Mouse (Mus musculus): ENCODE measurements around the gene Nuak1. TPM values are rescaled to one million over a fixed set of nuclear protein-coding genes. Genes with fewer than 3 reads are reported as not detected.

The Nuak1 gene
- polyA plus RNA-seq, 1 experiment from 2014 or later, result 12.6 TPM

GRCm38 (mm10) chr10:84440181-84440540 lies 236 bp downstream of the Nuak1 start:
- under 1% methylated on average over 31 of the region's 32 CpGs for WGBS
- H3K27me3 ChIP-seq (replicated peaks; ENCODE audit: control insufficient read depth, insufficient read depth, low read length), result no peaks in the 10 kb centered on the region
- H3K4me2 ChIP-seq (ENCODE audit: low read length), result peak overlapping the region; percentile 92
- ATAC-seq (peak; percentile 26), DNase-seq (ENCODE audit: low spot score) (no peak)
- H3K36me3 ChIP-seq (ENCODE audit: control insufficient read depth, insufficient read depth, low read length), result no peaks in the 10 kb centered on the region
- peak overlapping the region; percentile 100 for H3K9ac ChIP-seq (ENCODE audit: low read length)
- H3K4me1 ChIP-seq (ENCODE audit: control insufficient read depth, insufficient read depth, low read length), result peaks cover 40% of the 10 kb centered on the region
- peak overlapping the region; percentile 84 for H3K4me3 ChIP-seq (ENCODE audit: low read depth, low read length)
- H3K27ac ChIP-seq (ENCODE audit: low read depth, low read length), result peak overlapping the region; percentile 98
- no peaks in the 10 kb centered on the region for H3K9me3 ChIP-seq (replicated peaks; ENCODE audit: control insufficient read depth, low read length)

- H3K4me2 ChIP-seq (ENCODE audit: low read length), result peak overlapping the region; percentile 92
- 0 out of 2 replicates have a peak, but pooled peaks cover under 1% of the 10 kb centered on the region for H3K36me3 ChIP-seq (ENCODE audit: control insufficient read depth, insufficient read depth, low read length)
- peak overlapping the region; percentile 84 for H3K4me3 ChIP-seq (ENCODE audit: low read depth, low read length)
- H3K27me3 ChIP-seq (replicated peaks; ENCODE audit: control insufficient read depth, insufficient read depth, low read length), result no peaks in the 10 kb centered on the region
- H3K9ac ChIP-seq (ENCODE audit: low read length), result peak overlapping the region; percentile 100
- 9% methylated on average over 7 of the region's 7 CpGs for WGBS
- DNase-seq (ENCODE audit: low spot score), result peak; percentile 30
- H3K27ac ChIP-seq (ENCODE audit: low read depth, low read length), result peak overlapping the region; percentile 61; the same call in 1 of the 2 replicates
- H3K9me3 ChIP-seq (replicated peaks; ENCODE audit: control insufficient read depth, low read length), result no peaks in the 10 kb centered on the region
- no peak for ATAC-seq
- H3K4me1 ChIP-seq (ENCODE audit: control insufficient read depth, insufficient read depth, low read length), result peaks cover 43% of the 10 kb centered on the region
These were observed 1.2 kb downstream of the Nuak1 start for GRCm38 (mm10) chr10:84439228-84439596.

- 54% methylated on average over 19 of the region's 19 CpGs for WGBS
- peak overlapping the region; percentile 92 for H3K4me2 ChIP-seq (ENCODE audit: low read length)
- H3K9ac ChIP-seq (ENCODE audit: low read length), result peak overlapping the region; percentile 100
- no peaks in the 10 kb centered on the region for H3K9me3 ChIP-seq (replicated peaks; ENCODE audit: control insufficient read depth, low read length)
- DNase-seq (ENCODE audit: low spot score) (no peak), ATAC-seq (no peak)
- H3K4me1 ChIP-seq (ENCODE audit: control insufficient read depth, insufficient read depth, low read length), result peaks cover 43% of the 10 kb centered on the region
- peaks cover 4% of the 10 kb centered on the region; the same call in 1 of the 2 replicates for H3K36me3 ChIP-seq (ENCODE audit: control insufficient read depth, insufficient read depth, low read length)
- H3K4me3 ChIP-seq (ENCODE audit: low read depth, low read length), result peak overlapping the region; percentile 84
- no peaks in the 10 kb centered on the region for H3K27me3 ChIP-seq (replicated peaks; ENCODE audit: control insufficient read depth, insufficient read depth, low read length)
- peak overlapping the region; percentile 89 for H3K27ac ChIP-seq (ENCODE audit: low read depth, low read length)
These were observed 1.8 kb downstream of the Nuak1 start for GRCm38 (mm10) chr10:84438466-84439227.

GRCm38 (mm10) chr10:84438049-84438422 lies 2.4 kb downstream of the Nuak1 start:
- 0% methylated on average over 7 of the region's 7 CpGs for WGBS
- no peaks in the 10 kb centered on the region for H3K27me3 ChIP-seq (replicated peaks; ENCODE audit: control insufficient read depth, insufficient read depth, low read length)
- H3K27ac ChIP-seq (ENCODE audit: low read depth, low read length), result peak overlapping the region; percentile 89
- H3K36me3 ChIP-seq (ENCODE audit: control insufficient read depth, insufficient read depth, low read length), result peaks cover 8% of the 10 kb centered on the region; the same call in 1 of the 2 replicates
- peak overlapping the region; percentile 92 for H3K4me2 ChIP-seq (ENCODE audit: low read length)
- H3K4me3 ChIP-seq (ENCODE audit: low read depth, low read length), result peak overlapping the region; percentile 84
- ATAC-seq, result peak; percentile 69
- peak; percentile 98 for DNase-seq (ENCODE audit: low spot score)
- peak overlapping the region; percentile 100 for H3K9ac ChIP-seq (ENCODE audit: low read length)
- no peaks in the 10 kb centered on the region for H3K9me3 ChIP-seq (replicated peaks; ENCODE audit: control insufficient read depth, low read length)
- peaks cover 43% of the 10 kb centered on the region for H3K4me1 ChIP-seq (ENCODE audit: control insufficient read depth, insufficient read depth, low read length)

- 29% methylated on average over 14 of the region's 14 CpGs for WGBS
- peak overlapping the region; percentile 92 for H3K4me2 ChIP-seq (ENCODE audit: low read length)
- no peaks in the 10 kb centered on the region for H3K9me3 ChIP-seq (replicated peaks; ENCODE audit: control insufficient read depth, low read length)
- H3K27me3 ChIP-seq (replicated peaks; ENCODE audit: control insufficient read depth, insufficient read depth, low read length), result no peaks in the 10 kb centered on the region
- peak overlapping the region; percentile 89 for H3K27ac ChIP-seq (ENCODE audit: low read depth, low read length)
- H3K9ac ChIP-seq (ENCODE audit: low read length), result peak overlapping the region; percentile 100
- H3K36me3 ChIP-seq (ENCODE audit: control insufficient read depth, insufficient read depth, low read length), result peaks cover 15% of the 10 kb centered on the region; the same call in 1 of the 2 replicates
- peak overlapping the region; percentile 84 for H3K4me3 ChIP-seq (ENCODE audit: low read depth, low read length)
- peaks cover 42% of the 10 kb centered on the region for H3K4me1 ChIP-seq (ENCODE audit: control insufficient read depth, insufficient read depth, low read length)
- peak; percentile 41 for ATAC-seq
- peak; percentile 78 for DNase-seq (ENCODE audit: low spot score)
These were observed 3.0 kb downstream of the Nuak1 start for GRCm38 (mm10) chr10:84437166-84438048.

- Histone ChIP-seq H3K27ac (ENCODE audit: low read depth, low read length) (no peak overlapping the region), H3K4me3 (ENCODE audit: low read depth, low read length) (0 out of 2 replicates have a peak overlapping the region, but pooled peaks have one; percentile 2), H3K36me3 (ENCODE audit: control insufficient read depth, insufficient read depth, low read length) (peaks cover 24% of the 10 kb centered on the region), H3K4me1 (ENCODE audit: control insufficient read depth, insufficient read depth, low read length) (peaks cover 32% of the 10 kb centered on the region), H3K9me3 (replicated peaks; ENCODE audit: control insufficient read depth, low read length) (no peaks in the 10 kb centered on the region), H3K9ac (ENCODE audit: low read length) (peak overlapping the region; percentile 29; the same call in 1 of the 2 replicates), H3K4me2 (ENCODE audit: low read length) (peak overlapping the region; percentile 92), H3K27me3 (replicated peaks; ENCODE audit: control insufficient read depth, insufficient read depth, low read length) (no peaks in the 10 kb centered on the region)
- 63% methylated on average over 11 of the region's 11 CpGs for WGBS
- no peak for ATAC-seq
- no peak for DNase-seq (ENCODE audit: low spot score)
These were observed 4.5 kb downstream of the Nuak1 start for GRCm38 (mm10) chr10:84435930-84436329.

- DNase-seq (ENCODE audit: low spot score), result no peak
- 92% methylated on average over 21 of the region's 21 CpGs for WGBS
These were observed 7.1 kb downstream of the Nuak1 start for GRCm38 (mm10) chr10:84433193-84433801.

GRCm38 (mm10) chr10:84424374-84424773 lies 16.0 kb downstream of the Nuak1 start:
- H3K4me1 ChIP-seq (ENCODE audit: control insufficient read depth, insufficient read depth, low read length), result no peaks in the 10 kb centered on the region; the same call in 1 of the 2 replicates
- no peak overlapping the region for H3K4me3 ChIP-seq (ENCODE audit: low read depth, low read length)
- no peak overlapping the region for H3K9ac ChIP-seq (ENCODE audit: low read length)
- 83% methylated on average over 7 of the region's 7 CpGs for WGBS
- no peak for DNase-seq (ENCODE audit: low spot score)
- no peaks in the 10 kb centered on the region; the same call in 1 of the 2 replicates for H3K36me3 ChIP-seq (ENCODE audit: control insufficient read depth, insufficient read depth, low read length)
- no peak overlapping the region for H3K27ac ChIP-seq (ENCODE audit: low read depth, low read length)
- no peaks in the 10 kb centered on the region for H3K27me3 ChIP-seq (replicated peaks; ENCODE audit: control insufficient read depth, insufficient read depth, low read length)
- no peak for ATAC-seq
- H3K4me2 ChIP-seq (ENCODE audit: low read length), result no peak overlapping the region
- H3K9me3 ChIP-seq (replicated peaks; ENCODE audit: control insufficient read depth, low read length), result no peaks in the 10 kb centered on the region

More at GRCm38 (mm10) chr10:84433193-84433801, 7.1 kb downstream of the Nuak1 start:
- Histone ChIP-seq H3K4me2 (ENCODE audit: low read length) (no peak overlapping the region), H3K9me3 (replicated peaks; ENCODE audit: control insufficient read depth, low read length) (no peaks in the 10 kb centered on the region), H3K9ac (ENCODE audit: low read length) (no peak overlapping the region), H3K36me3 (ENCODE audit: control insufficient read depth, insufficient read depth, low read length) (peaks cover 26% of the 10 kb centered on the region), H3K27ac (ENCODE audit: low read depth, low read length) (no peak overlapping the region), H3K27me3 (replicated peaks; ENCODE audit: control insufficient read depth, insufficient read depth, low read length) (no peaks in the 10 kb centered on the region), H3K4me1 (ENCODE audit: control insufficient read depth, insufficient read depth, low read length) (peaks cover 20% of the 10 kb centered on the region), H3K4me3 (ENCODE audit: low read depth, low read length) (no peak overlapping the region)
- ATAC-seq, result no peak

Measured in forebrain, embryonic 14.5 days (tissue).